Mouse (Mus musculus): ENCODE data around the gene Ppp1r37.

The Ppp1r37 gene

DNA sequence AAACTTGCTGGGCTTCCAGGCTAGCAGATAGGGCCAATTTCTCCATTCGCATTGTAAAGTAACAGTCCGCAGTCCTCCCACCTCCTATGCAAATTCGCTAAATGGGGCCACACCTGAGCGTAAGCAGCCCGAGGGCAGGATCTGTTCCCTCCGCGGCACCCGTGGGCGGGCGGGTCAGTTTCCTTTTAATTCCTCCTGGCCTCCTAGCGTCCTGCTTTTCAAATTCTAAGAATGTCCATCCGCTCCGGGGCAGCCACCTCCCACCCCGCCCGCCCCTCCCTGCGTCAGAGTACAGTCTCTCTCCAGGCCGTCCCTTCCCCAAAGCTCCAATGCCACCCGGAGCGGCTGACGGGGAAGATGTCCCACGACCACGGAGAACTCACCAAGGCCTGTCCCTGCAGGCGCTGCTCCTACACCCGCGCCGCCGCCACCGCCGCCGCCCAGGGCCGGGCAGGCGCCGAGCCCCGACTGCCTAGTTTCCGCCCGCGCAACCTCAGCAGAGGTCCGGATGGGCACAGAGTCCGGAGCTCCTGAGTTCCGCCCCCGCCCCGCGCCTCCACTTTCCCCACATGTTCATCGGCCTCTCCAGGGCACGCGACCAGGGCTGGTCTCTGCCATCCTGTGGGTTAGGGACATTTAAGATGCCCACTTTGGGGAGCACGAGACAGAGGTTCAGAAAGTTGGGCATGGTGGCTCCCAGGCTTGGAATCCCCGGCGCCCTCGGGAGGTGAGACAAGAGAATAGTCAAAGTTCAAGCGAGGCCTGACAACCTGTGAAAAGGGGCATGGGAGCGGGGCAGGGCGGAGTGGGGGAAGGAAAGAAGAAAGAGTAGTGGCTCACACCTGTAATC lies 10.3 kb upstream of the Ppp1r37 start:
- in situ Hi-C loops (cut with MboI; ENCODE audit: low sequenced_read_pairs): no loop called here

- in situ Hi-C loops (cut with MboI; ENCODE audit: low sequenced_read_pairs): no loop called here
Measured at GRCm38 (mm10) chr7:19569647-19570046, 6.8 kb upstream of the Ppp1r37 start.

DNA sequence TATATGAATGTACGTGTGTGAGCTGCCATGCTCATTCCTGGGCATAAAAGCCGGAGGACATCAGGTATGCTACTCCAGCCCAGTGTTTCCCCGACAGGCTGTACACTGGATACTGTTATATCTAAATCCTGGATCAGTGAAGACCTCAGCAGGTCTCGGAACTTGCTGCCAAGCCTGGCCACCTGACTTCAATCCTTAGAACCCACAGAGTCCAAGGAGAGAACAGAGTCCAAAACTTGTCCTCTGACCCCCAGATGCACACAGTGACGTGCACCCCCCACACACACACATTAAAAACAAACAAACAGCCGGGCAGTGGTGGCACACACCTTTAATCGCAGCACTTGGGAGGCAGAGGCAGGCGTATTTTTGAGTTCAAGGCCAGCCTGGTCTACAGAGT lies 4.5 kb upstream of the Ppp1r37 start:
- in situ Hi-C loops (cut with MboI; ENCODE audit: low sequenced_read_pairs): no loop called here

- in situ Hi-C loops (cut with MboI; ENCODE audit: low sequenced_read_pairs): no loop called here
Measured at GRCm38 (mm10) chr7:19565803-19566202, 2.9 kb upstream of the Ppp1r37 start.

GRCm38 (mm10) chr7:19564455-19564854 lies 1.6 kb upstream of the Ppp1r37 start:
- in situ Hi-C loops (cut with MboI; ENCODE audit: low sequenced_read_pairs): no loop called here

- in situ Hi-C loops (cut with MboI; ENCODE audit: low sequenced_read_pairs): no loop called here
Measured at GRCm38 (mm10) chr7:19563884-19564283, 1.0 kb upstream of the Ppp1r37 start.

DNA sequence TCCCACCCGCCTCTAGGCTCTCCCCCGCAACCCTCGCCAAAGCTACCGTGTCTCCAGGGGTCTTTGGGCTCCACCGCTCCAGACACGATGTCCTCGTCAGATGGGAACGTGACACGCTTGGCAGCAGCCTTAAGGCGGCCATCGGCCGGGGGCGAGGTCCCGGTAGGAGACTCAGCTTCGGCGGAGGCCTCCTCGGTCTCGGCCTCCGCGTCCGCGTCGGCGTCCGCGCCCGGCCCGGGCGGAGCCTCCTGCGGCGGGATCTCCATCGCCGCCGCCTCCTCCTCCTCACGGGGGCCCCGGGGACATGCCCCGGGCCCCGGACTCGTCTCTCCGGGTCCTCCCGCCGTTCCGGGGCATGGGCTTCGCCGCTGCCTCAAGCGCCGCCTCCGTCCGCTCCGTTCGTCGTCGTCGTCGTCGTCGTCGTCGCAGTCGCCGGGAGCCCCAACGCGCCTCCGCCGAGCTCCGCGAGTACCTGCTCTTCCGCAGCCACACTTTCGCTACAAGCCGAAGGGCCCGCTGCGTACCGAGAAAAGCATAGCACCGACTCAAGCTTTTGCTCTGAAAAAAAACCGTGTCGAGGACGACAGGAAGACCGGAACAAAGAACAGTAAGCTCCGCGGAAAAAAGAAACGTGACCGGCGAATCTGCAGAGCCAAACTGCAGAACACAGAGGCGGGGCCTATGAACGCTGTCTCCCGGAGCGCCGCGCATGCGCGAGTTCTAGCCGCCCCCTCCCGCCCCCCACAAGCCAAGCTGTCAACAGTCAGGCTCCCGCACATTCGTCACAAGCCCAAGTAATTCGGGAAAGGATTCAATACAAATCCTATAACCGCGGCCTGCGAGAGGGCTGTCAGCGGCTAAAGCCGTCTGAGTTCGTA lies 872 bp downstream of the Ppp1r37 start:
- in situ Hi-C loops (cut with MboI; ENCODE audit: low sequenced_read_pairs): no loop called here

GRCm38 (mm10) chr7:19561431-19561764 lies 1.5 kb downstream of the Ppp1r37 start:
- in situ Hi-C loops (cut with MboI; ENCODE audit: low sequenced_read_pairs): no loop called here

DNA sequence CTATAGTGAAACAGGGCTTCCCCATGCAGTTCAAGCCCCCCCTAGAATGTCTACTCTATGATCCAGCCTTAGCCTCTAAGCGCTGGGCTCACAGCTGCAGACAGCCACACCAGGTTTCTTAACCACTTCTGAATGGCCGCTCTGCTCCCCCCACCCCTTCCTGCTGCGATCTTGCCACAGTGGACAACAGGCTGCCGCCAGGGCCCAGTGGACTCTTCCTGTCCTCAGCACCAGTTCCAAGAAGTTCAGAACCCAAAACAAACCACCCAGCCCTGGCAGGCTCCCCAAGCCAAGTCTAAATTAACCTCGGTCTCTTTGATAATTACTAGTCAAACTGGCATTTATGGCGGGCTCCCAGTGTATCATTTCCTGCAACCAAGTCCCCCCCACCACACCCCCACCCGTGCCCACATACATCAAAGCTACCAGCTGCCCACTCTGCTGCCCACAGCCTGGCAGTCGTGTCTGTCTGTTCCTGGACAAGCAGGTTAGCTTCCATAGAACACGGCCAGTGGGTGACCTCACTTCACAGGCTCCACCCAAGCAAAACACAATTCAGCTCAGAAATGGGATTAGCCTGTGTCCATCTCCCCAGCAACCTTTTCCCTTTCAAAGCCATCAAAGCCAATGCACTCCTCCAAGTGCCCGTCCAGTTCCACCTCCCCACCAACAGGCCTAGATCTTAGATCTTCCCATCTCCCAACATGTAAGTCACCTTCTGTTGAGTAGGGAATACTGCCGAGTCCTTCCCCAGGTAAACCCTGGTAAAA lies 2.2 kb downstream of the Ppp1r37 start:
- in situ Hi-C loops (cut with MboI; ENCODE audit: low sequenced_read_pairs): no loop called here

GRCm38 (mm10) chr7:19558965-19559364 lies 3.9 kb downstream of the Ppp1r37 start:
- in situ Hi-C loops (cut with MboI; ENCODE audit: low sequenced_read_pairs): no loop called here

- in situ Hi-C loops (cut with MboI; ENCODE audit: low sequenced_read_pairs): no loop called here
Measured at GRCm38 (mm10) chr7:19557982-19558900, 4.6 kb downstream of the Ppp1r37 start.

DNA sequence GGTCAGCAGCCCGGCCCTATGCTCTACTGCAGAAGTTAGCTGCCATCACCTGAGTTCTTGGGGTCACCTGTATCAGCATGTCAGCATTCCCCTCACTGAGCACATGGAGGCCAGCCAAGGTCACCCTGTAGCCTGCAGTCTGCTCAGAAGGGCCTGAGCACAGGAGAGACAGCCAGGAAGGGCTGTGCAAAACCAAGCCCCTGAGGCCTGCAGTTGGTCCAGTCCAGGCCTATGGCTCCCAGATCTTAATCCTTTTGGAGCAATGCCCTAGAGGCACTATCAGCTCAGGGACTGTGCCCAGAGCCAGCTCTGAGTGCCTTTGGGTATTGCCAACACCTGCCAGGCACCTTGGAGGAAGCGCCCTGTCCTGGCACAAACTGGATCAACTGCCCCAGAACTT lies 5.8 kb downstream of the Ppp1r37 start:
- in situ Hi-C loops (cut with MboI; ENCODE audit: low sequenced_read_pairs): no loop called here

- in situ Hi-C loops (cut with MboI; ENCODE audit: low sequenced_read_pairs): no loop called here
Measured at GRCm38 (mm10) chr7:19554168-19554567, 8.7 kb downstream of the Ppp1r37 start.

- in situ Hi-C loops (cut with MboI; ENCODE audit: low sequenced_read_pairs): no loop called here
Measured at GRCm38 (mm10) chr7:19552443-19552842, 10.4 kb downstream of the Ppp1r37 start.

DNA sequence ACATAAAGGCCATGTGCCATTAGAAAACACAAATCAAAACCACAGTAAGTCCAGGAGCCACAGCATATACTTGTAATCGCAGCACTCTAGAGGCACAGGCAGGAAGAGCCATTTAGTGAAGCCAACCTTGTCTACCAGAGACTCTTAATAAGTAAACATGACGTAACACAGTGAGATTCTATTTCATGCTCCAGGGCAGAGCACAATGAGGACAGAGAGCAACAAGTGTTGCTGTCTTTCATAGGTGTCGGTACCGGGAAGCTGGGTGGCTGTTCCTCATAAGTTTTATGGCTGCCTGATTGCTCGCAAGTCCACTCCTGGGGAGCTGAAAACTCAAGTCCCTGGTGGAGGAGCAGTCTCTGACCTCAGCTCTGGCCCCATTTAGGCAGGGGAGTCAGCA lies 11.2 kb downstream of the Ppp1r37 start:
- in situ Hi-C loops (cut with MboI; ENCODE audit: low sequenced_read_pairs): no loop called here

GRCm38 (mm10) chr7:19549394-19549793 lies 13.5 kb downstream of the Ppp1r37 start:
- in situ Hi-C loops (cut with MboI; ENCODE audit: low sequenced_read_pairs): no loop called here

GRCm38 (mm10) chr7:19547344-19547969 lies 15.4 kb downstream of the Ppp1r37 start:
- in situ Hi-C loops (cut with MboI; ENCODE audit: low sequenced_read_pairs): no loop called here

DNA sequence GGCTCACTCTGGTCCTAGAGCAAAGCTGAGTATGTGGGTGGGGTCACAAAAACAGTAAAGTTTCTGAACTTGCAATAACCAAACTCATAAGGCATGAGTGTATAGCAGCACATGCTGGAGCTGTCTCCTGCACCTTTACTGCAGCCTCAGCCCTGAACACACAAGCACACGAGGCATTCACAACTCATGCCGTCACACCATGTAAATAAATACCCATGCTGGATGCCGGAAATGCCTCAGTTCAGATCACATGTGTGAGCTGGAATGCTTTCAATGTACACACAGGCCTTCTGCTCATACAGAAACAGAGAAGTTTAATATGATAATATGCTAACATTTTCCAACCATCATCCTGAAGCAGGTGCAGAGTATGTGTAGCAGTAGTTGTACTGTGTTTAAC lies 16.9 kb downstream of the Ppp1r37 start:
- in situ Hi-C loops (cut with MboI; ENCODE audit: low sequenced_read_pairs): no loop called here

- in situ Hi-C loops (cut with MboI; ENCODE audit: low sequenced_read_pairs): no loop called here
Measured at GRCm38 (mm10) chr7:19543584-19543983, 19.3 kb downstream of the Ppp1r37 start.

Data from CH12F3 (cell line).